Mouse (Mus musculus) hindbrain, embryonic 11.5 days (tissue): ENCODE data around the gene Foxe3. TPM values are rescaled to one million over a fixed set of nuclear protein-coding genes. Genes with fewer than 3 reads are reported as not detected.
"Not testable (repeated sequence)": the region's sequence is repeated elsewhere in the genome, so short reads cannot be mapped to it uniquely, and the experiment has no call there.

ENCODE experiments used
- ATAC-seq: fragments of 200-750 bp; cut with Nextera tagmentation; 2 replicates; pipeline ENCODE4 v1.8.0; 2017; ENCODE audit warnings: mild to moderate bottlenecking, moderate TSS enrichment, moderate library complexity; ENCODE audit not compliant: low FRiP score
- DNase-seq: peaks from one replicate; pipeline ENCODE4 v3.0.0-alpha.2; 2015; ENCODE audit warnings: low spot score
- H3K27ac ChIP-seq: fragments of 300-500 bp; sonication (generic); 2 replicates; pipeline ENCODE4 v1.5.1; 2014; ENCODE audit warnings: mild to moderate bottlenecking, low read depth, low read length
- H3K27me3 ChIP-seq: fragments of 300-500 bp; sonication (generic); 2 replicates; pipeline ENCODE4 v1.6.1; 2014; ENCODE audit warnings: mild to moderate bottlenecking, low read length, moderate library complexity, mixed read lengths; ENCODE audit not compliant: control insufficient read depth, insufficient read depth
- H3K36me3 ChIP-seq: fragments of 300-500 bp; sonication (generic); 2 replicates; pipeline ENCODE4 v1.6.1; 2014; ENCODE audit warnings: mild to moderate bottlenecking, low read length, moderate library complexity, mixed read lengths; ENCODE audit not compliant: control insufficient read depth, insufficient read depth
- H3K4me1 ChIP-seq: fragments of 300-500 bp; sonication (generic); replicated peaks from 2 replicates; pipeline ENCODE4 v1.6.1; 2014; ENCODE audit warnings: low read length, mixed read lengths; ENCODE audit not compliant: control insufficient read depth, insufficient read depth
- H3K4me2 ChIP-seq: fragments of 300-500 bp; sonication (generic); replicated peaks from 2 replicates; pipeline ENCODE4 v1.6.1; 2014; ENCODE audit warnings: mild to moderate bottlenecking, low read depth, low read length
- H3K4me3 ChIP-seq: fragments of 300-500 bp; sonication (generic); 2 replicates; pipeline ENCODE4 v1.5.1; 2014; ENCODE audit warnings: low read depth, low read length
- H3K9ac ChIP-seq: fragments of 300-500 bp; sonication (generic); 2 replicates; pipeline ENCODE4 v1.6.1; 2014; ENCODE audit warnings: low read depth, low read length
- H3K9me3 ChIP-seq: fragments of 300-500 bp; sonication (generic); 2 replicates; pipeline ENCODE4 v1.6.1; 2016; ENCODE audit warnings: low read length; ENCODE audit not compliant: control insufficient read depth
- WGBS: fragments of 180-500 bp; shearing (Covaris S2); extraction: QIAGEN DNeasy Blood & Tissue Kit; methylation state at CpG from one replicate; pipeline ENCODE4 v1.1.7; 2014; 5-methylcytosine and 5-hydroxymethylcytosine counted together
- polyA plus RNA-seq: library from polyadenylated mRNA; unstranded; fragments of >200 nt; fragmentation: Nextera tagmentation; extraction: Ambion mirVana; gene quantifications from 2 replicates; pipeline ENCODE4 v1.2.1, GENCODE M21; 2014

Gene Foxe3
- not detected in 2 replicates for polyA plus RNA-seq

- H3K9me3 ChIP-seq, result no peaks in the 10 kb centered on the region
- peaks cover 67% of the 10 kb centered on the region for H3K27me3 ChIP-seq
- H3K27ac ChIP-seq, result no peak within 1 kb of the TSS
- peak within 1 kb of the TSS; percentile 59 for H3K4me2 ChIP-seq
- 0 out of 2 replicates have a peak, but pooled peaks cover 2% of the 10 kb centered on the region for H3K4me1 ChIP-seq
- H3K9ac ChIP-seq, result no peak within 1 kb of the TSS
- WGBS, result 2% methylated on average over 21 of the region's 25 CpGs
- DNase-seq (no peak), ATAC-seq (peak; percentile 38; the same call in 1 of the 2 replicates)
- no peaks in the 10 kb centered on the region for H3K36me3 ChIP-seq
- peak within 1 kb of the TSS; percentile 35 for H3K4me3 ChIP-seq
Measured at GRCm38 (mm10) chr4:114925917-114926312, at the start of gene Foxe3. Gene Foxe3 (minus strand): TSS chr4:114926013.

GRCm38 (mm10) chr4:114973229-114973740 lies 47.5 kb upstream of the Foxe3 start:
- ATAC-seq (no peak), DNase-seq (no peak)
- no peak overlapping the region for H3K9ac ChIP-seq
- H3K4me1 ChIP-seq, result no peaks in the 10 kb centered on the region
- H3K9me3 ChIP-seq, result no peaks in the 10 kb centered on the region
- no peak overlapping the region for H3K27ac ChIP-seq
- no peaks in the 10 kb centered on the region for H3K36me3 ChIP-seq
- no peaks in the 10 kb centered on the region for H3K27me3 ChIP-seq
- no peak overlapping the region for H3K4me3 ChIP-seq
- no peak overlapping the region for H3K4me2 ChIP-seq
- WGBS, result 100% methylated on average over 1 of the region's 1 CpGs

GRCm38 (mm10) chr4:114970736-114971135 lies 44.9 kb upstream of the Foxe3 start:
- DNase-seq (no peak), ATAC-seq (no peak)
- H3K27me3 ChIP-seq, result no peaks in the 10 kb centered on the region
- no peak overlapping the region for H3K4me3 ChIP-seq
- no peaks in the 10 kb centered on the region for H3K36me3 ChIP-seq
- 96% methylated on average over 5 of the region's 5 CpGs for WGBS
- no peaks in the 10 kb centered on the region for H3K4me1 ChIP-seq
- H3K4me2 ChIP-seq, result no peak overlapping the region
- no peak overlapping the region for H3K27ac ChIP-seq
- no peak overlapping the region for H3K9ac ChIP-seq
- H3K9me3 ChIP-seq, result no peaks in the 10 kb centered on the region

- not testable (repeated sequence) for H3K36me3 ChIP-seq
Measured at GRCm38 (mm10) chr4:114960881-114961280, 35.1 kb upstream of the Foxe3 start.

GRCm38 (mm10) chr4:114959533-114959932 lies 33.7 kb upstream of the Foxe3 start:
- Histone ChIP-seq H3K9me3 (no peaks in the 10 kb centered on the region), H3K4me2 (no peak overlapping the region), H3K4me1 (no peaks in the 10 kb centered on the region), H3K4me3 (no peak overlapping the region), H3K27ac (no peak overlapping the region), H3K36me3 (no peaks in the 10 kb centered on the region; the same call in 1 of the 2 replicates), H3K9ac (no peak overlapping the region), H3K27me3 (no peaks in the 10 kb centered on the region)
- WGBS, result 95% methylated on average over 2 of the region's 2 CpGs
- DNase-seq (no peak), ATAC-seq (no peak)

More at GRCm38 (mm10) chr4:114960881-114961280, 35.1 kb upstream of the Foxe3 start:
- H3K9ac ChIP-seq, H3K4me2 ChIP-seq, H3K27me3 ChIP-seq, H3K27ac ChIP-seq, H3K4me3 ChIP-seq, H3K4me1 ChIP-seq, DNase-seq, H3K9me3 ChIP-seq, ATAC-seq: not testable (repeated sequence)
- 93% methylated on average over 2 of the region's 2 CpGs for WGBS

- H3K27me3 ChIP-seq, result no peaks in the 10 kb centered on the region
- no peaks in the 10 kb centered on the region for H3K9me3 ChIP-seq
- no peaks in the 10 kb centered on the region for H3K36me3 ChIP-seq
- ATAC-seq (no peak), DNase-seq (no peak)
- no peak overlapping the region for H3K27ac ChIP-seq
- H3K4me3 ChIP-seq, result no peak overlapping the region
- H3K9ac ChIP-seq, result no peak overlapping the region
- WGBS, result 95% methylated on average over 4 of the region's 4 CpGs
- H3K4me1 ChIP-seq, result no peaks in the 10 kb centered on the region
- H3K4me2 ChIP-seq, result no peak overlapping the region
Measured at GRCm38 (mm10) chr4:114958786-114959185, 33.0 kb upstream of the Foxe3 start.

GRCm38 (mm10) chr4:114958231-114958630 lies 32.4 kb upstream of the Foxe3 start:
- no peak overlapping the region for H3K27ac ChIP-seq
- no peaks in the 10 kb centered on the region for H3K36me3 ChIP-seq
- no peaks in the 10 kb centered on the region for H3K27me3 ChIP-seq
- no peaks in the 10 kb centered on the region for H3K9me3 ChIP-seq
- ATAC-seq (no peak), DNase-seq (no peak)
- WGBS, result 93% methylated on average over 2 of the region's 2 CpGs
- no peak overlapping the region for H3K4me2 ChIP-seq
- no peaks in the 10 kb centered on the region for H3K4me1 ChIP-seq
- no peak overlapping the region for H3K9ac ChIP-seq
- no peak overlapping the region for H3K4me3 ChIP-seq

GRCm38 (mm10) chr4:114957403-114957802 lies 31.6 kb upstream of the Foxe3 start:
- DNase-seq (no peak), ATAC-seq (no peak)
- no peaks in the 10 kb centered on the region for H3K27me3 ChIP-seq
- H3K4me1 ChIP-seq, result no peaks in the 10 kb centered on the region
- no peaks in the 10 kb centered on the region for H3K36me3 ChIP-seq
- no peaks in the 10 kb centered on the region for H3K9me3 ChIP-seq
- H3K27ac ChIP-seq, result no peak overlapping the region
- no peak overlapping the region for H3K4me2 ChIP-seq
- H3K9ac ChIP-seq, result no peak overlapping the region
- no peak overlapping the region for H3K4me3 ChIP-seq

GRCm38 (mm10) chr4:114953172-114953571 lies 27.4 kb upstream of the Foxe3 start:
- Histone ChIP-seq H3K4me2 (no peak overlapping the region), H3K4me3 (no peak overlapping the region), H3K4me1 (no peaks in the 10 kb centered on the region), H3K27ac (no peak overlapping the region), H3K9me3 (no peaks in the 10 kb centered on the region), H3K36me3 (no peaks in the 10 kb centered on the region), H3K27me3 (no peaks in the 10 kb centered on the region), H3K9ac (no peak overlapping the region)
- WGBS, result 84% methylated on average over 3 of the region's 3 CpGs
- ATAC-seq (no peak), DNase-seq (no peak)
